Mouse (Mus musculus) forebrain, embryonic 12.5 days (tissue): ENCODE measurements at regions not wholly inside any gene's neighbourhood (a gene's known extent, or its start where the extent isn't known, plus 50 kb on each side); places are given as distances from the start of the nearest gene placed in this dataset.

ENCODE experiments used
- ATAC-seq: fragments of 200-750 bp; cut with Nextera tagmentation; 2 replicates; pipeline ENCODE4 v1.8.0; 2017; ENCODE audit warnings: moderate TSS enrichment; ENCODE audit not compliant: low FRiP score
- H3K27ac ChIP-seq: fragments of 300-500 bp; sonication (generic); 2 replicates; pipeline ENCODE4 v1.5.1; 2016; ENCODE audit warnings: mild to moderate bottlenecking
- H3K27me3 ChIP-seq: fragments of 300-500 bp; sonication (generic); 2 replicates; pipeline ENCODE4 v1.6.1; 2016; ENCODE audit warnings: mild to moderate bottlenecking
- H3K36me3 ChIP-seq: fragments of 300-500 bp; sonication (generic); replicated peaks from 2 replicates; pipeline ENCODE4 v1.6.1; 2016; ENCODE audit warnings: mild to moderate bottlenecking
- H3K4me1 ChIP-seq: fragments of 300-500 bp; sonication (generic); 2 replicates; pipeline ENCODE4 v1.6.1; 2016
- H3K4me2 ChIP-seq: fragments of 300-500 bp; sonication (generic); 2 replicates; pipeline ENCODE4 v1.6.1; 2016; ENCODE audit warnings: mild to moderate bottlenecking, moderate library complexity
- H3K4me3 ChIP-seq: fragments of 300-500 bp; sonication (generic); replicated peaks from 2 replicates; pipeline ENCODE4 v1.5.1; 2016; ENCODE audit warnings: mild to moderate bottlenecking
- H3K9ac ChIP-seq: fragments of 300-500 bp; sonication (generic); 2 replicates; pipeline ENCODE4 v1.6.1; 2016; ENCODE audit warnings: mild to moderate bottlenecking
- H3K9me3 ChIP-seq: fragments of 300-500 bp; sonication (generic); 2 replicates; pipeline ENCODE4 v1.6.1; 2016
- WGBS: fragments of 180-500 bp; shearing (Covaris S2); methylation state at CpG from one replicate; pipeline ENCODE4 v1.1.7; 2016; 5-methylcytosine and 5-hydroxymethylcytosine counted together

- Histone ChIP-seq H3K9ac (no peak overlapping the region), H3K9me3 (no peaks in the 10 kb centered on the region), H3K4me2 (no peak overlapping the region), H3K27ac (no peak overlapping the region), H3K36me3 (no peaks in the 10 kb centered on the region), H3K4me3 (no peak overlapping the region), H3K27me3 (no peaks in the 10 kb centered on the region), H3K4me1 (no peaks in the 10 kb centered on the region)
- ATAC-seq: no peak
- WGBS: 61% methylated on average over 8 of the region's 8 CpGs
Observed at GRCm38 (mm10) chr19:54756681-54757257, 370.3 kb downstream of the Gpam start.

- H3K9me3 ChIP-seq: no peaks in the 10 kb centered on the region
- 0 out of 2 replicates have a peak, but pooled peaks have one; percentile 39 for ATAC-seq
- H3K4me1 ChIP-seq: no peaks in the 10 kb centered on the region
- WGBS: 68% methylated on average over 2 of the region's 2 CpGs
- no peaks in the 10 kb centered on the region for H3K27me3 ChIP-seq
- H3K36me3 ChIP-seq: no peaks in the 10 kb centered on the region
- H3K27ac ChIP-seq: no peak overlapping the region
- H3K4me3 ChIP-seq: no peak overlapping the region
- H3K4me2 ChIP-seq: no peak overlapping the region
- H3K9ac ChIP-seq: no peak overlapping the region
Observed at GRCm38 (mm10) chr19:54755451-54755850, 371.6 kb downstream of the Gpam start.

- no peaks in the 10 kb centered on the region for H3K9me3 ChIP-seq
- H3K4me3 ChIP-seq: no peak overlapping the region
- no peaks in the 10 kb centered on the region for H3K36me3 ChIP-seq
- H3K9ac ChIP-seq: no peak overlapping the region
- ATAC-seq: no peak
- H3K4me2 ChIP-seq: no peak overlapping the region
- WGBS: 84% methylated on average over 2 of the region's 2 CpGs
- H3K27me3 ChIP-seq: no peaks in the 10 kb centered on the region
- H3K4me1 ChIP-seq: no peaks in the 10 kb centered on the region
- no peak overlapping the region for H3K27ac ChIP-seq
Observed at GRCm38 (mm10) chr19:54733938-54734337, 393.1 kb downstream of the Gpam start.

GRCm38 (mm10) chr19:54731749-54732148 lies 395.3 kb downstream of the Gpam start:
- Histone ChIP-seq H3K36me3 (no peaks in the 10 kb centered on the region), H3K4me1 (no peaks in the 10 kb centered on the region), H3K4me3 (no peak overlapping the region), H3K27me3 (no peaks in the 10 kb centered on the region), H3K9ac (no peak overlapping the region), H3K27ac (no peak overlapping the region), H3K4me2 (no peak overlapping the region), H3K9me3 (no peaks in the 10 kb centered on the region)
- ATAC-seq: no peak
- WGBS: 82% methylated on average over 8 of the region's 8 CpGs

- no peak for ATAC-seq
Observed at GRCm38 (mm10) chr19:54731315-54731714, 395.7 kb downstream of the Gpam start.

GRCm38 (mm10) chr19:54730801-54731200 lies 396.2 kb downstream of the Gpam start:
- Histone ChIP-seq H3K36me3 (no peaks in the 10 kb centered on the region), H3K9me3 (no peaks in the 10 kb centered on the region), H3K4me3 (no peak overlapping the region), H3K9ac (no peak overlapping the region), H3K27me3 (no peaks in the 10 kb centered on the region), H3K4me1 (no peaks in the 10 kb centered on the region), H3K4me2 (no peak overlapping the region), H3K27ac (no peak overlapping the region)
- ATAC-seq: no peak
- WGBS: 94% methylated on average over 2 of the region's 2 CpGs

More at GRCm38 (mm10) chr19:54731315-54731714, 395.7 kb downstream of the Gpam start:
- Histone ChIP-seq H3K4me3 (no peak overlapping the region), H3K27me3 (no peaks in the 10 kb centered on the region), H3K4me1 (no peaks in the 10 kb centered on the region), H3K9me3 (no peaks in the 10 kb centered on the region), H3K36me3 (no peaks in the 10 kb centered on the region), H3K9ac (no peak overlapping the region), H3K27ac (no peak overlapping the region), H3K4me2 (no peak overlapping the region)
- 95% methylated on average over 2 of the region's 2 CpGs for WGBS

GRCm38 (mm10) chr19:54730296-54730695 lies 396.7 kb downstream of the Gpam start:
- Histone ChIP-seq H3K4me2 (no peak overlapping the region), H3K9ac (no peak overlapping the region), H3K4me1 (no peaks in the 10 kb centered on the region), H3K4me3 (no peak overlapping the region), H3K27me3 (no peaks in the 10 kb centered on the region), H3K27ac (no peak overlapping the region), H3K36me3 (no peaks in the 10 kb centered on the region), H3K9me3 (no peaks in the 10 kb centered on the region)
- no peak for ATAC-seq
- WGBS: 92% methylated on average over 2 of the region's 2 CpGs

GRCm38 (mm10) chr19:54722091-54722490 lies 404.9 kb downstream of the Gpam start:
- WGBS: 60% methylated on average over 2 of the region's 2 CpGs

GRCm38 (mm10) chr19:54697411-54697810 lies 429.6 kb downstream of the Gpam start:
- Histone ChIP-seq H3K9me3 (no peaks in the 10 kb centered on the region), H3K4me3 (no peak overlapping the region), H3K27ac (no peak overlapping the region), H3K9ac (no peak overlapping the region), H3K4me2 (no peak overlapping the region), H3K27me3 (no peaks in the 10 kb centered on the region), H3K36me3 (no peaks in the 10 kb centered on the region), H3K4me1 (no peaks in the 10 kb centered on the region)
- 94% methylated on average over 8 of the region's 8 CpGs for WGBS
- ATAC-seq: no peak

More at GRCm38 (mm10) chr19:54722091-54722490, 404.9 kb downstream of the Gpam start:
- Histone ChIP-seq H3K27me3 (no peaks in the 10 kb centered on the region), H3K4me1 (no peaks in the 10 kb centered on the region), H3K4me3 (no peak overlapping the region), H3K36me3 (no peaks in the 10 kb centered on the region), H3K27ac (no peak overlapping the region), H3K9me3 (no peaks in the 10 kb centered on the region), H3K4me2 (no peak overlapping the region), H3K9ac (no peak overlapping the region)
- no peak for ATAC-seq

- Histone ChIP-seq H3K9me3 (no peaks in the 10 kb centered on the region), H3K27me3 (no peaks in the 10 kb centered on the region), H3K4me2 (no peak overlapping the region), H3K4me1 (no peaks in the 10 kb centered on the region), H3K27ac (no peak overlapping the region), H3K4me3 (no peak overlapping the region), H3K9ac (no peak overlapping the region), H3K36me3 (no peaks in the 10 kb centered on the region)
- no peak for ATAC-seq
- WGBS: 93% methylated on average over 3 of the region's 3 CpGs
Observed at GRCm38 (mm10) chr19:54693714-54694113, 433.3 kb downstream of the Gpam start.

GRCm38 (mm10) chr19:54693094-54693493 lies 433.9 kb downstream of the Gpam start:
- Histone ChIP-seq H3K4me2 (no peak overlapping the region), H3K4me1 (no peaks in the 10 kb centered on the region), H3K36me3 (no peaks in the 10 kb centered on the region), H3K9me3 (no peaks in the 10 kb centered on the region), H3K4me3 (no peak overlapping the region), H3K27ac (no peak overlapping the region), H3K9ac (no peak overlapping the region), H3K27me3 (no peaks in the 10 kb centered on the region)
- no peak for ATAC-seq
- WGBS: 76% methylated on average over 1 of the region's 1 CpGs

GRCm38 (mm10) chr19:54691861-54692260 lies 435.2 kb downstream of the Gpam start:
- H3K9me3 ChIP-seq: no peaks in the 10 kb centered on the region
- H3K4me3 ChIP-seq: no peak overlapping the region
- ATAC-seq: no peak
- H3K27ac ChIP-seq: no peak overlapping the region
- WGBS: 94% methylated on average over 1 of the region's 1 CpGs
- no peaks in the 10 kb centered on the region for H3K27me3 ChIP-seq
- no peak overlapping the region for H3K9ac ChIP-seq
- no peaks in the 10 kb centered on the region for H3K36me3 ChIP-seq
- no peaks in the 10 kb centered on the region for H3K4me1 ChIP-seq
- H3K4me2 ChIP-seq: no peak overlapping the region

GRCm38 (mm10) chr19:54688630-54689029 lies 438.4 kb downstream of the Gpam start:
- no peak overlapping the region for H3K27ac ChIP-seq
- H3K27me3 ChIP-seq: no peaks in the 10 kb centered on the region

More at GRCm38 (mm10) chr19:54688630-54689029, 438.4 kb downstream of the Gpam start:
- Histone ChIP-seq H3K4me3 (no peak overlapping the region), H3K9ac (no peak overlapping the region), H3K4me2 (no peak overlapping the region), H3K36me3 (no peaks in the 10 kb centered on the region), H3K9me3 (no peaks in the 10 kb centered on the region), H3K4me1 (no peaks in the 10 kb centered on the region)
- ATAC-seq: no peak
